Mouse (Mus musculus): ENCODE data around the gene Ifna4. TPM values are rescaled to one million over a fixed set of nuclear protein-coding genes. Genes with fewer than 3 reads are reported as not detected.

Ifna4 gene
- total and polyA plus RNA-seq, 2 experiments from 2014 or later, result not detected

DNA sequence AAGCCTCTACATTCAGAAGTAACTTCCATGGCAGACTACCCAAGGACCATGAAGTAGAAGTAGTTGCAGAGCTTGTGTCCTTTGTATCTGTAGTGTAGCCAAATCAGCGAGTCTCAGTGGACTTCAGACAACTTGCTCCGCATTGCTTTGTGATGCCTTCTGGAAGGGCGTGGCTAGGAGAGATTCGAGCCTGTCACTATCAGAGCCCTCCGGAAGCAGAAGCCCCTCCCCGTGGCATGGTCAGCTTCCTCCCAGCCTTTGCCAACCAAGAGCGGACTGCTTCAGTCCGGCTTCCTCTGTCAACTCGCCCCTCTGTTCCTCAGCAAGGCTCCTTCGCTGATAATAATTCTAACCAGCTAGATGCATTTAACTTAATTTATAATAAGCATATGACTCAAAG, 36.6 kb downstream of the Ifna4 start:
- no peak overlapping the region for H3K27ac ChIP-seq
- no peak overlapping the region for H3K4me3 ChIP-seq (ENCODE audit: low read length)
- 44% methylated on average over 10 of the region's 10 CpGs for WGBS
- H3K4me2 ChIP-seq (ENCODE audit: low read depth, low read length), result no peak overlapping the region
- no peak for TF ChIP-seq CTCF (IDR thresholded peaks at IDR 0.05; ENCODE audit: low read depth)
- H3K27me3 ChIP-seq (ENCODE audit: insufficient read depth, low read length), result no peaks in the 10 kb centered on the region
- DNase-seq (ENCODE audit: low spot score), result no peak
- no peaks in the 10 kb centered on the region for H3K4me1 ChIP-seq (ENCODE audit: insufficient read depth, low read length)
- H3K36me3 ChIP-seq (ENCODE audit: insufficient read depth, low read length), result no peaks in the 10 kb centered on the region
- ATAC-seq, result no peak
- no peak overlapping the region for H3K9ac ChIP-seq (replicated peaks; ENCODE audit: low read length)
- H3K9me3 ChIP-seq (ENCODE audit: low read length), result no peaks in the 10 kb centered on the region

DNA sequence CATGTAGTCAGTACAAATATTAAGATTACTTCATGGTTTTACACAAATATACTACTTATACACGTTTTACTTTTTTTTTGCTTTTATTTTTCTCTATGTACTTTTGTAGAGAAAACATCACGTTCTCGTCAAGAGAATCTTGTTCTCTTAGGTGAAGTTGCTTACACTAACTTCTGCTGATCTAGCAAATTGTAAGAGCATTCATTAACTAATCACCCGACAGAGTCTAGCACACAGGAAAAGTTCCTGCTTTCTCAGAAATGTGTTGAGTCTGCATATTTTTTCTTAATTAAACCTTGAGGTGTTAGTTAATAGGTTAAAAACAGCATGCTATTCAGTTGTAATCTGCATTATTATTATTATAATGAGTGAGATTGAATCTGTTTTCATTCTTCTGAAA, 37.1 kb downstream of the Ifna4 start:
- H3K36me3 ChIP-seq (ENCODE audit: insufficient read depth, low read length), result no peaks in the 10 kb centered on the region
- WGBS, result 75% methylated on average over 4 of the region's 4 CpGs
- TF ChIP-seq CTCF (IDR thresholded peaks at IDR 0.05; ENCODE audit: low read depth), result no peak
- H3K27me3 ChIP-seq (ENCODE audit: insufficient read depth, low read length), result no peaks in the 10 kb centered on the region
- H3K9ac ChIP-seq (replicated peaks; ENCODE audit: low read length), result no peak overlapping the region
- H3K4me3 ChIP-seq (ENCODE audit: low read length), result no peak overlapping the region
- H3K9me3 ChIP-seq (ENCODE audit: low read length), result no peaks in the 10 kb centered on the region
- no peaks in the 10 kb centered on the region for H3K4me1 ChIP-seq (ENCODE audit: insufficient read depth, low read length)
- no peak overlapping the region for H3K27ac ChIP-seq
- H3K4me2 ChIP-seq (ENCODE audit: low read depth, low read length), result no peak overlapping the region
- DNase-seq (ENCODE audit: low spot score) (no peak), ATAC-seq (no peak)

DNA sequence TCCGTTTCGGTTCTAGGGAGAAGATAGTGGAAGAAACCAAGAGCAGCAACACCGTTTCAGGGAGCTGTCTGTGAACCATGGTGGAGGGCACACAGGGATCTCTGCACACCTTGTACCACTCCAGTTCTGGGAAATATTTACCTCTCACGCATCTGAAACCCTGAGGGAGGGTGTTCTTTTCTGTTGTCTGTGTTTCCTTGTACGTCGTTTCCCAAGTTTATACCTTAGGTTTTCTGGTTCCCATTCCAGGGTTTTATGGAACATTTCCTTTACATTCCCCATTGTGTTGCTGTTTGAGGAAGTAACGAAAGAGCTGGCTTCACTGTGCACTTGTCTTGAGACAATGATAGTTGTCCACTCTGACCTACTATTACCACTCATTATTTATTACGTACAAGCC, 38.4 kb downstream of the Ifna4 start, which contains the start of gene Ifne:
Gene Ifne (minus strand): TSS at position 101 of the 400 bp plus-strand sequence.
- ATAC-seq (no peak), DNase-seq (ENCODE audit: low spot score) (no peak)
- no peak within 1 kb of the TSS for H3K4me3 ChIP-seq (ENCODE audit: low read length)
- H3K36me3 ChIP-seq (ENCODE audit: insufficient read depth, low read length), result no peaks in the 10 kb centered on the region
- no peak within 1 kb of the TSS for H3K9ac ChIP-seq (replicated peaks; ENCODE audit: low read length)
- no peak within 1 kb of the TSS for H3K27ac ChIP-seq
- H3K4me2 ChIP-seq (ENCODE audit: low read depth, low read length), result no peak within 1 kb of the TSS
- 88% methylated on average over 8 of the region's 8 CpGs for WGBS
- H3K9me3 ChIP-seq (ENCODE audit: low read length), result no peaks in the 10 kb centered on the region
- no peaks in the 10 kb centered on the region for H3K27me3 ChIP-seq (ENCODE audit: insufficient read depth, low read length)
- no peaks in the 10 kb centered on the region for H3K4me1 ChIP-seq (ENCODE audit: insufficient read depth, low read length)
- TF ChIP-seq CTCF (IDR thresholded peaks at IDR 0.05; ENCODE audit: low read depth), result no peak

DNA sequence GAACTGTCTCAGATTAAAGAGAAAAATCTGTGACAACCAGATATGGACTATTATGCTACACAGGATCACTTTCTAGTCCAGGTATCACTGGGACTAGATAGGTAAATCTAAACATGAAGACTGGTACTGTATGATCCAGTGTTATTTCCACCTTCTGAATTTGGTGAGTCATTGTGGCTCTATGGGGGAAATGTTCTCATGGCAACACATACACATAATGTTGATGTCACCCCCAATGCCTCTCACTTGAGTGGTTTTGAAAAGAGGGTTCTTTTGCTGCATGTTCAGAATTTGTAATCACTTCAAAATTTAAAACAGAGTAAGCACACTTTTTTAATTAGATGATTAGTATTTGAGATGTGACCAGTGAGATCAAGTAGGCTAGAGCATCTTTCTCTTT, 46.6 kb downstream of the Ifna4 start:
- Histone ChIP-seq H3K27me3 (ENCODE audit: insufficient read depth, low read length) (no peaks in the 10 kb centered on the region), H3K36me3 (ENCODE audit: insufficient read depth, low read length) (no peaks in the 10 kb centered on the region), H3K4me3 (ENCODE audit: low read length) (no peak overlapping the region), H3K4me1 (ENCODE audit: insufficient read depth, low read length) (no peaks in the 10 kb centered on the region), H3K9me3 (ENCODE audit: low read length) (no peaks in the 10 kb centered on the region), H3K9ac (replicated peaks; ENCODE audit: low read length) (no peak overlapping the region), H3K27ac (no peak overlapping the region), H3K4me2 (ENCODE audit: low read depth, low read length) (no peak overlapping the region)
- DNase-seq (ENCODE audit: low spot score) (no peak), ATAC-seq (no peak)
- TF ChIP-seq CTCF (IDR thresholded peaks at IDR 0.05; ENCODE audit: low read depth), result no peak

Other genes with a start within 250 kb of the Ifna4 start
- not detected in 2 replicates for gene Ifna9, start 249.5 kb upstream of the Ifna4 start, total RNA-seq (2014; rRNA removed)
- not detected in 2 replicates for gene Ifna9, start 249.5 kb upstream of the Ifna4 start, polyA plus RNA-seq (2015; fragmentation: Nextera tagmentation; extraction: Ambion mirVana)
- gene Ifna12, start 238.5 kb upstream of the Ifna4 start, total RNA-seq (2014; rRNA removed), result not detected in 2 replicates
- not detected in 2 replicates for gene Ifna12, start 238.5 kb upstream of the Ifna4 start, polyA plus RNA-seq (2015; fragmentation: Nextera tagmentation; extraction: Ambion mirVana)
- not detected in 2 replicates for gene C87499, start 207.4 kb upstream of the Ifna4 start, total RNA-seq (2014; rRNA removed)
- gene C87499, start 207.4 kb upstream of the Ifna4 start, polyA plus RNA-seq (2015; fragmentation: Nextera tagmentation; extraction: Ambion mirVana), result not detected in 2 replicates
- not detected in 2 replicates for gene Ifna13, start 197.4 kb upstream of the Ifna4 start, total RNA-seq (2014; rRNA removed)
- not detected in 2 replicates for gene Ifna13, start 197.4 kb upstream of the Ifna4 start, polyA plus RNA-seq (2015; fragmentation: Nextera tagmentation; extraction: Ambion mirVana)
- not detected in 2 replicates for gene Ifna16, start 164.9 kb upstream of the Ifna4 start, total RNA-seq (2014; rRNA removed)
- not detected in 2 replicates for gene Ifna16, start 164.9 kb upstream of the Ifna4 start, polyA plus RNA-seq (2015; fragmentation: Nextera tagmentation; extraction: Ambion mirVana)
- not detected in 2 replicates for gene Ifna2, start 157.9 kb upstream of the Ifna4 start, total RNA-seq (2014; rRNA removed)
- not detected in 2 replicates for gene Ifna2, start 157.9 kb upstream of the Ifna4 start, polyA plus RNA-seq (2015; fragmentation: Nextera tagmentation; extraction: Ambion mirVana)
- gene Ifnab, start 150.5 kb upstream of the Ifna4 start, total RNA-seq (2014; rRNA removed), result not detected in 2 replicates
- gene Ifnab, start 150.5 kb upstream of the Ifna4 start, polyA plus RNA-seq (2015; fragmentation: Nextera tagmentation; extraction: Ambion mirVana), result not detected in 2 replicates
- gene Gm26566, start 120.1 kb upstream of the Ifna4 start, total RNA-seq (2014; rRNA removed), result 0.18 and 2.2 TPM in 2 replicates
- gene Gm26566, start 120.1 kb upstream of the Ifna4 start, polyA plus RNA-seq (2015; fragmentation: Nextera tagmentation; extraction: Ambion mirVana), result 1.4 and 1.5 TPM in 2 replicates
- 140 TPM in 2 replicates for gene Klhl9, start 119.4 kb upstream of the Ifna4 start, total RNA-seq (2014; rRNA removed)
- 73.1 and 78.8 TPM in 2 replicates for gene Klhl9, start 119.4 kb upstream of the Ifna4 start, polyA plus RNA-seq (2015; fragmentation: Nextera tagmentation; extraction: Ambion mirVana)
- not detected in 2 replicates for gene Gm13271, start 87.0 kb upstream of the Ifna4 start, total RNA-seq (2014; rRNA removed)
- not detected in 2 replicates for gene Gm13271, start 87.0 kb upstream of the Ifna4 start, polyA plus RNA-seq (2015; fragmentation: Nextera tagmentation; extraction: Ambion mirVana)
- not detected in 2 replicates for gene Gm13283, start 81.7 kb upstream of the Ifna4 start, total RNA-seq (2014; rRNA removed)
- not detected in 2 replicates for gene Gm13283, start 81.7 kb upstream of the Ifna4 start, polyA plus RNA-seq (2015; fragmentation: Nextera tagmentation; extraction: Ambion mirVana)
- not detected in 2 replicates for gene Gm13290, start 68.0 kb upstream of the Ifna4 start, total RNA-seq (2014; rRNA removed)
- not detected in 2 replicates for gene Gm13290, start 68.0 kb upstream of the Ifna4 start, polyA plus RNA-seq (2015; fragmentation: Nextera tagmentation; extraction: Ambion mirVana)
- not detected in 2 replicates for gene Gm13289, start 64.9 kb upstream of the Ifna4 start, total RNA-seq (2014; rRNA removed)
- gene Gm13289, start 64.9 kb upstream of the Ifna4 start, polyA plus RNA-seq (2015; fragmentation: Nextera tagmentation; extraction: Ambion mirVana), result not detected in 2 replicates
- gene Gm13272, start 62.0 kb upstream of the Ifna4 start, total RNA-seq (2014; rRNA removed), result not detected in 2 replicates
- gene Gm13272, start 62.0 kb upstream of the Ifna4 start, polyA plus RNA-seq (2015; fragmentation: Nextera tagmentation; extraction: Ambion mirVana), result not detected in 2 replicates
- not detected in 2 replicates for gene Ifnz, start 59.7 kb upstream of the Ifna4 start, total RNA-seq (2014; rRNA removed)
- gene Ifnz, start 59.7 kb upstream of the Ifna4 start, polyA plus RNA-seq (2015; fragmentation: Nextera tagmentation; extraction: Ambion mirVana), result not detected in 2 replicates
- gene Gm13276, start 56.2 kb upstream of the Ifna4 start, total RNA-seq (2014; rRNA removed), result not detected in 2 replicates
- gene Gm13276, start 56.2 kb upstream of the Ifna4 start, polyA plus RNA-seq (2015; fragmentation: Nextera tagmentation; extraction: Ambion mirVana), result not detected in 2 replicates
- gene Gm13277, start 53.2 kb upstream of the Ifna4 start, total RNA-seq (2014; rRNA removed), result not detected in 2 replicates
- gene Gm13277, start 53.2 kb upstream of the Ifna4 start, polyA plus RNA-seq (2015; fragmentation: Nextera tagmentation; extraction: Ambion mirVana), result not detected in 2 replicates
- not detected in 2 replicates for gene Gm13278, start 50.3 kb upstream of the Ifna4 start, total RNA-seq (2014; rRNA removed)
- not detected in 2 replicates for gene Gm13278, start 50.3 kb upstream of the Ifna4 start, polyA plus RNA-seq (2015; fragmentation: Nextera tagmentation; extraction: Ambion mirVana)
- gene Gm13275, start 47.4 kb upstream of the Ifna4 start, total RNA-seq (2014; rRNA removed), result not detected in 2 replicates
- gene Gm13275, start 47.4 kb upstream of the Ifna4 start, polyA plus RNA-seq (2015; fragmentation: Nextera tagmentation; extraction: Ambion mirVana), result not detected in 2 replicates
- gene Gm13279, start 44.5 kb upstream of the Ifna4 start, total RNA-seq (2014; rRNA removed), result not detected in 2 replicates
- not detected in 2 replicates for gene Gm13279, start 44.5 kb upstream of the Ifna4 start, polyA plus RNA-seq (2015; fragmentation: Nextera tagmentation; extraction: Ambion mirVana)
- not detected in 2 replicates for gene Gm13285, start 42.2 kb upstream of the Ifna4 start, total RNA-seq (2014; rRNA removed)
- 0.14 TPM in 1 of 2 replicates, not detected in the other for gene Gm13285, start 42.2 kb upstream of the Ifna4 start, polyA plus RNA-seq (2015; fragmentation: Nextera tagmentation; extraction: Ambion mirVana)
- not detected in 2 replicates for gene Gm13287, start 38.6 kb upstream of the Ifna4 start, total RNA-seq (2014; rRNA removed)
- not detected in 2 replicates for gene Gm13287, start 38.6 kb upstream of the Ifna4 start, polyA plus RNA-seq (2015; fragmentation: Nextera tagmentation; extraction: Ambion mirVana)
- not detected in 2 replicates for gene Gm13288, start 36.3 kb upstream of the Ifna4 start, total RNA-seq (2014; rRNA removed)
- gene Gm13288, start 36.3 kb upstream of the Ifna4 start, polyA plus RNA-seq (2015; fragmentation: Nextera tagmentation; extraction: Ambion mirVana), result not detected in 2 replicates
- gene Ifna7, start 25.6 kb upstream of the Ifna4 start, total RNA-seq (2014; rRNA removed), result not detected in 2 replicates
- not detected in 2 replicates for gene Ifna7, start 25.6 kb upstream of the Ifna4 start, polyA plus RNA-seq (2015; fragmentation: Nextera tagmentation; extraction: Ambion mirVana)
- gene Ifna11, start 21.9 kb upstream of the Ifna4 start, total RNA-seq (2014; rRNA removed), result not detected in 2 replicates
- gene Ifna11, start 21.9 kb upstream of the Ifna4 start, polyA plus RNA-seq (2015; fragmentation: Nextera tagmentation; extraction: Ambion mirVana), result not detected in 2 replicates
- not detected in 2 replicates for gene Ifna6, start 14.4 kb upstream of the Ifna4 start, total RNA-seq (2014; rRNA removed)
- not detected in 2 replicates for gene Ifna6, start 14.4 kb upstream of the Ifna4 start, polyA plus RNA-seq (2015; fragmentation: Nextera tagmentation; extraction: Ambion mirVana)
- not detected in 2 replicates for gene Ifna5, start 6.3 kb upstream of the Ifna4 start, total RNA-seq (2014; rRNA removed)
- not detected in 2 replicates for gene Ifna5, start 6.3 kb upstream of the Ifna4 start, polyA plus RNA-seq (2015; fragmentation: Nextera tagmentation; extraction: Ambion mirVana)
- gene Ifna1, start 8.2 kb downstream of the Ifna4 start, total RNA-seq (2014; rRNA removed), result not detected in 2 replicates
- not detected in 2 replicates for gene Ifna1, start 8.2 kb downstream of the Ifna4 start, polyA plus RNA-seq (2015; fragmentation: Nextera tagmentation; extraction: Ambion mirVana)
- gene Ifne, start 38.3 kb downstream of the Ifna4 start, total RNA-seq (2014; rRNA removed), result not detected in 2 replicates
- not detected in 2 replicates for gene Ifne, start 38.3 kb downstream of the Ifna4 start, polyA plus RNA-seq (2015; fragmentation: Nextera tagmentation; extraction: Ambion mirVana)

Measured in hindbrain, postnatal 0 days (tissue).